Comparison of ENCODE assay signal across 9 mouse cellular contexts in the genomic region with DNA sequence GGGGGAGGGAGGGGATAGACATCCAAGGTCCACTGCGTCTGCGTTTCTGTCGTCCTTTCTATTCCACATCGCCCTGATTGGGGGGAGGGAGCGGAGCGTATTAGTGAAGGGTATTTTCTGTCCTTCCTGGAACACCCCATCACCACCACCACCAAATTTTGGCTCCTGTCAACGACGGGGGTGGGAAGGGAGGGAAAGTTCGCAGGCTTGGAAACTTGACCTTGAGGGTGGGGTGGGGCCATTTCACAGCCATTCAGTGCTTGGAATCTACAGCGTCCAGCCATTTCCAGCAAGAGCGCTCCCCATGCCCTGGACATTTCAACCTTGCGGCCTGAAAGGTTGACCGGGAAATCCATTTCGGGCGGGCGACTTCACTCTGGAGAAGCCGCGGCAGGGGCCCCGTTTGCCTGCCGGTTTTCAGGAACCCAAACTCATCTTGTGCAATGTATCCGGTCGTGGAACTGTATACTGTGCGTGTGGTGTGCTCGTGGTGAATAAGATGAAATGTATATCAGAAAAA. TPM values are rescaled to one million over a fixed set of nuclear protein-coding genes. Genes with fewer than 3 reads are reported as not detected.
DNase-seq lines count a peak whose midpoint lies in the region; ATAC-seq lines count a peak whose summit lies in the region.
"Had no signal": no experiment of that assay in that cellular context is flagged by ENCODE, and none has a peak within 500 bp of the region (broad histone marks: within the 10 kb centered on the region; RNA-seq: fewer than 3 reads in every experiment).

No protein-coding gene starts in this region.

- H3K9ac ChIP-seq in embryonic facial prominence, embryonic 12.5 days: no peak overlapping the region
- peak overlapping the region; percentile 55 for H3K9ac ChIP-seq in hindbrain, embryonic 15.5 days
- peak overlapping the region; percentile 11; the same call in 1 of the 2 replicates for H3K9ac ChIP-seq in midbrain, embryonic 12.5 days (replicated peaks)

- peak; percentile 30 for DNase-seq in ES-CJ7 (ENCODE audit: low read depth, low spot score)
- DNase-seq in cerebellum, adult 11 months: no peak
- DNase-seq in yolk sac, embryonic 10.5 days (ENCODE audit: low spot score): no peak
- DNase-seq in ovary, postnatal 10 days (ENCODE audit: low spot score): no peak

- 1% methylated on average over 24 of the region's 24 CpGs for WGBS in embryonic facial prominence, embryonic 12.5 days
- WGBS in hindbrain, embryonic 15.5 days: 1% methylated on average over 24 of the region's 24 CpGs
- 1% methylated on average over 23 of the region's 24 CpGs for WGBS in midbrain, embryonic 12.5 days

- peaks cover 32% of the 10 kb centered on the region for H3K4me1 ChIP-seq in embryonic facial prominence, embryonic 12.5 days
- peaks cover 34% of the 10 kb centered on the region for H3K4me1 ChIP-seq in hindbrain, embryonic 15.5 days (replicated peaks)
- peaks cover 25% of the 10 kb centered on the region for H3K4me1 ChIP-seq in midbrain, embryonic 12.5 days

- ATAC-seq in embryonic facial prominence, embryonic 12.5 days (ENCODE audit: insufficient number of reproducible peaks, insufficient read depth, low FRiP score, low TSS enrichment): no peak
- ATAC-seq in hindbrain, embryonic 15.5 days (ENCODE audit: low FRiP score, low read depth): no peak
- ATAC-seq in midbrain, embryonic 12.5 days (ENCODE audit: low FRiP score, low read depth): no peak

- H3K27me3 ChIP-seq in embryonic facial prominence, embryonic 12.5 days: peaks cover 91% of the 10 kb centered on the region
- H3K27me3 ChIP-seq in hindbrain, embryonic 15.5 days: peaks cover 40% of the 10 kb centered on the region
- H3K27me3 ChIP-seq in midbrain, embryonic 12.5 days: peaks cover 97% of the 10 kb centered on the region

- no peaks in the 10 kb centered on the region for H3K36me3 ChIP-seq in embryonic facial prominence, embryonic 12.5 days
- no peaks in the 10 kb centered on the region for H3K36me3 ChIP-seq in hindbrain, embryonic 15.5 days
- no peaks in the 10 kb centered on the region for H3K36me3 ChIP-seq in midbrain, embryonic 12.5 days

- no peaks in the 10 kb centered on the region for H3K9me3 ChIP-seq in embryonic facial prominence, embryonic 12.5 days
- H3K9me3 ChIP-seq in hindbrain, embryonic 15.5 days: no peaks in the 10 kb centered on the region
- no peaks in the 10 kb centered on the region for H3K9me3 ChIP-seq in midbrain, embryonic 12.5 days

- H3K27ac ChIP-seq in embryonic facial prominence, embryonic 12.5 days: no peak overlapping the region
- peak overlapping the region; percentile 80 for H3K27ac ChIP-seq in hindbrain, embryonic 15.5 days (replicated peaks)
- H3K27ac ChIP-seq in midbrain, embryonic 12.5 days (replicated peaks): peak overlapping the region; percentile 50

- H3K4me3 ChIP-seq in embryonic facial prominence, embryonic 12.5 days: peak overlapping the region; percentile 18; the same call in 1 of the 2 replicates
- peak overlapping the region; percentile 46 for H3K4me3 ChIP-seq in hindbrain, embryonic 15.5 days
- H3K4me3 ChIP-seq in midbrain, embryonic 12.5 days: peak overlapping the region; percentile 46
- H3K4me3 ChIP-seq: erythroblast, embryonic 14.5 days had no signal

- H3K4me2 ChIP-seq in embryonic facial prominence, embryonic 12.5 days (replicated peaks): peak overlapping the region; percentile 22; the same call in 1 of the 2 replicates
- H3K4me2 ChIP-seq in hindbrain, embryonic 15.5 days: peak overlapping the region; percentile 54
- H3K4me2 ChIP-seq in midbrain, embryonic 12.5 days (replicated peaks): peak overlapping the region; percentile 36

RNA-seq across cellular contexts. Expression of a gene that starts 4.7 kb away (rescaled TPM):
- polyA plus RNA-seq in embryonic facial prominence, embryonic 12.5 days (2016; fragmentation: Nextera tagmentation; extraction: Ambion mirVana): not detected in 2 replicates
- polyA plus RNA-seq in hindbrain, embryonic 15.5 days (2015; fragmentation: Nextera tagmentation; extraction: Ambion mirVana): 11.6 and 13.2 TPM in 2 replicates
- polyA plus RNA-seq in midbrain, embryonic 12.5 days (2016; fragmentation: Nextera tagmentation; extraction: Ambion mirVana): 3.2 and 4.2 TPM in 2 replicates
- polyA plus RNA-seq: erythroblast, embryonic 14.5 days; intestine, embryonic 14.5 days had no signal

RNA-seq across cellular contexts. Expression of a gene that starts 9.5 kb away (rescaled TPM):
- polyA plus RNA-seq in embryonic facial prominence, embryonic 12.5 days (2016; fragmentation: Nextera tagmentation; extraction: Ambion mirVana): 20.9 and 23.1 TPM in 2 replicates
- polyA plus RNA-seq in hindbrain, embryonic 15.5 days (2015; fragmentation: Nextera tagmentation; extraction: Ambion mirVana): 12.0 and 13.1 TPM in 2 replicates
- 21.7 and 23.7 TPM in 2 replicates for polyA plus RNA-seq in midbrain, embryonic 12.5 days (2016; fragmentation: Nextera tagmentation; extraction: Ambion mirVana)

RNA-seq across cellular contexts. Expression of a gene that starts 50.0 kb away (rescaled TPM):
- 2.5 and 2.9 TPM in 2 replicates for polyA plus RNA-seq in embryonic facial prominence, embryonic 12.5 days (2016; fragmentation: Nextera tagmentation; extraction: Ambion mirVana)
- 22.1 and 23.4 TPM in 2 replicates for polyA plus RNA-seq in hindbrain, embryonic 15.5 days (2015; fragmentation: Nextera tagmentation; extraction: Ambion mirVana)
- polyA plus RNA-seq in midbrain, embryonic 12.5 days (2016; fragmentation: Nextera tagmentation; extraction: Ambion mirVana): 3.5 and 4.2 TPM in 2 replicates
